Mouse (Mus musculus): Measurements from ENCODE around the gene Itga7. TPM values are rescaled to one million over a fixed set of nuclear protein-coding genes. Genes with fewer than 3 reads are reported as not detected.

Itga7 gene
- polyA plus RNA-seq, 1 experiment: 96.2 TPM

DNA sequence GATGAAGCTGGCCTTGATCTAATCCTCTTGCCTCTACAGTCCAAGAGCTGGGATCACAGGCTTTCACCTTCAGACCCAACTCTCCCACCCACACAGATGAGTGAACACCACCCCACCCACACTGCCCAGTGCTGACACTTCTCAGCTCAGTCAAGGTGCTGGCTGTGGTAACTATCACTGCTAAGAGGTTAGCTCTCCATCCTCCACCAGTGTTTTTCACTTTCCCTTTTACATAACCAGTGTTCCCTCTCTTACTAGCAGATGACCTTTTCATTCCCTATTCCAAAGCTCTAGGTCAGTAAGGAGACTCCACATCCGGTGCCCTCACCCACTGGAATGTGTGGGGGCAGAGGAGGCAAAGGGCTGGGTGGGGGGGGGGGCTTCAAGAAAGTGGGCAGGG lies 12.4 kb upstream of the Itga7 start:
- no peak for TF ChIP-seq POLR2A (IDR thresholded peaks at IDR 0.05; ENCODE audit: borderline replicate concordance, insufficient read depth, low read length)
- no peak for TF ChIP-seq CTCF (IDR thresholded peaks at IDR 0.05; ENCODE audit: borderline replicate concordance, insufficient read depth, low read depth, low read length)
- DNase-seq: no peak
- WGBS: 38% methylated on average over 1 of the region's 1 CpGs
- Histone ChIP-seq H3K27me3 (ENCODE audit: control insufficient read depth, insufficient read depth, low read length) (no peaks in the 10 kb centered on the region), H3K4me1 (ENCODE audit: control insufficient read depth, insufficient read depth, low read length) (peaks cover 51% of the 10 kb centered on the region), H3K27ac (ENCODE audit: insufficient read depth, low read length) (no peak overlapping the region), H3K4me3 (replicated peaks; ENCODE audit: insufficient read depth, low read depth, low read length) (no peak overlapping the region)

DNA sequence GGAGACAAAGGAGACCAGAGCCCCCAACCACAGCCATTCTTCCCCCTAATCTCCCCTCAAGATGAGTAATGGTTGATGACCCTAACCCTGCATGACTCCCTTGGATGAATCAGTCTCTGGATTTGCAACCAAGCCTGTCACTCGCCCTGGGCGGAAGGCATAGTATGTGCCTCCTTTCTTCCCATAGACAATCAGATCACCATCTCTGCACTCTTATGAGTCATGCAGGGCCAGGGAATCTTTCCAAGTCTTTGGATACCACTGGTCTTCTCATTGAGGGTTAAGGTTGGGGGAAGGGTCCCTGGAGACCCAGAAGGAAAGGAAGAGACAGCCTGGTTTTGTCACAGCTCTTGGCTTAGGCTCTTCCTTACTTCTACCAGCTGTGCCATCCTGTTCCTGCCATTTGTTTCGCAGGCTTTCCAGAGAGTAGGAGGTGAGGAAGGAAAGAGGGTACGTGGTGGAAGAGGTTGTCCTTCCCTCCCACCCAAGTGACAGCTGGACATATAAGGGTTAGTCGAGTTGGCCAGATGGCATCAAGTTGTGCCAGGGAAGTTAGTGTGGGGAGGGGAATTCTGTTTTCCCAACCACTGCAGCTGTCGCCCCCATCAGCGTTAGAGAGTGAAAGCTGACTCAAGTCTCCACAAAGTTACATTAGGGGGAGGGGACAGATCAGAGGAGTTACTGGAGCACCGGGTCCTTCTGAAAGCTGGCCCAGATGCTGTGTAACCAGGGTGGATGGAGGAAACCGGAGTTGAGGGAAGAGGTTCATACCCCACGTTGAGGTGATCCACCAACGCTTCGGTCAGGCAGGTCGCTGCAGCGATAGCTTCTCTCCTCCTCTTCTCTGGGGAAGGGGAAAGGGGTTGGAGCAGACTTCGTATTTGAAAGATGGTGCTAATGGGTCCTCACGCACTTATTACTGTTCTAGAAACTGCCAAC lies 11.5 kb upstream of the Itga7 start:
- peaks cover 47% of the 10 kb centered on the region for H3K4me1 ChIP-seq (ENCODE audit: control insufficient read depth, insufficient read depth, low read length)
- DNase-seq: peak in 1 of 2 experiments; percentile 28
- WGBS: 20% methylated on average over 16 of the region's 16 CpGs
- peak overlapping the region; percentile 69 for H3K4me3 ChIP-seq (replicated peaks; ENCODE audit: insufficient read depth, low read depth, low read length)
- TF ChIP-seq CTCF (IDR thresholded peaks at IDR 0.05; ENCODE audit: borderline replicate concordance, insufficient read depth, low read depth, low read length): no peak
- TF ChIP-seq POLR2A (IDR thresholded peaks at IDR 0.05; ENCODE audit: borderline replicate concordance, insufficient read depth, low read length): no peak
- no peaks in the 10 kb centered on the region for H3K27me3 ChIP-seq (ENCODE audit: control insufficient read depth, insufficient read depth, low read length)
- 0 out of 2 replicates have a peak overlapping the region, but pooled peaks have one; percentile 4 for H3K27ac ChIP-seq (ENCODE audit: insufficient read depth, low read length)

DNA sequence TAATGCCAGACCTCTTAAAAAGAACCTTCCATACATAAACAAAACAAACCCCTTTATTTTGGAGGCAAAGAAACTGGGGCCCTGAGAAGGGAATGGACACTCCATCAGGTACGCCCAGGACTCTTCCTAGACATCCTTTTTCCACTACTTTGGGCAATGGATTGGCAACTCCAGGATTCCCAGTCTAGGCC lies 10.9 kb upstream of the Itga7 start, which contains the start of gene Rdh5:
TSS of gene Rdh5 (minus strand) at position 67 of the 191 bp plus-strand sequence.
- DNase-seq: no peak
- Histone ChIP-seq H3K27me3 (ENCODE audit: control insufficient read depth, insufficient read depth, low read length) (no peaks in the 10 kb centered on the region), H3K4me3 (replicated peaks; ENCODE audit: insufficient read depth, low read depth, low read length) (peak within 1 kb of the TSS; percentile 69), H3K4me1 (ENCODE audit: control insufficient read depth, insufficient read depth, low read length) (peaks cover 42% of the 10 kb centered on the region), H3K27ac (ENCODE audit: insufficient read depth, low read length) (peak within 1 kb of the TSS; percentile 93)
- WGBS: 7% methylated on average over 1 of the region's 1 CpGs
- no peak for TF ChIP-seq POLR2A (IDR thresholded peaks at IDR 0.05; ENCODE audit: borderline replicate concordance, insufficient read depth, low read length)
- TF ChIP-seq CTCF (IDR thresholded peaks at IDR 0.05; ENCODE audit: borderline replicate concordance, insufficient read depth, low read depth, low read length): no peak

DNA sequence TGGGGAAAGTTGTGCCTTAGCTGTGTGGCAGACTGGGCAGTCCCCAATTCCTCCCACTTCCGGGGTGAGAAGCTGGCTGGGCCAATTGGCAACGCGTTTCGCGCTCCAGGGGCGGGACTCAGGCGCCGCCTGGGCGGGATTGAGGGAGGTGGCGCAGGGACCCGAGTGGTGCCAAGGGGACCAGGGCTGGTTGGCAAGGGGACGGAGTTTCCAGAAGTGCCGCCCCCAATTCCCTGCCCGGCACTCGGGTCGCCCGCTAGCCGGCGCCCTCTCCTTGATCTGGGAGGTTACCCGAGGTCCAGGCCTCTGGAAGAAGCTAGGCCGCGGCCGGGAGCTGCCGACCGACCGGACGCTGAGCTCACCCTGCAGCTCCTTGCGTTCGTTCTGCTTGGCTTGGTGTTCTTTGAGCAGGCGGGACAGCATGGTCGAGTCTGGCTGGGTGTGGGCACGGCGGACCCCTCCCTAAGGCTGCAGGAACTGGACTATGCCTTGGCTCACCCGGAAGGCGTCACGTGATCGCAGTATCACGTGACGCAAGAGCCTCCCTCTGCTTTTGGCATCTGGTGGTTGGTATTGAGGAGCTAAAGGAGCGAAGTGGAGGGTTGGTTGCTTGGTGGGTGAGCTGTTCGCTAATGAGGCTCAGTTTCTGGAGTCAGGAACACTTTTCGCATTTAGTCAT lies 10.5 kb upstream of the Itga7 start:
- peak; percentile 88 for TF ChIP-seq POLR2A (IDR thresholded peaks at IDR 0.05; ENCODE audit: borderline replicate concordance, insufficient read depth, low read length)
- TF ChIP-seq CTCF (IDR thresholded peaks at IDR 0.05; ENCODE audit: borderline replicate concordance, insufficient read depth, low read depth, low read length): no peak
- Histone ChIP-seq H3K4me1 (ENCODE audit: control insufficient read depth, insufficient read depth, low read length) (peaks cover 38% of the 10 kb centered on the region), H3K27me3 (ENCODE audit: control insufficient read depth, insufficient read depth, low read length) (no peaks in the 10 kb centered on the region), H3K4me3 (replicated peaks; ENCODE audit: insufficient read depth, low read depth, low read length) (peak overlapping the region; percentile 69), H3K27ac (ENCODE audit: insufficient read depth, low read length) (peak overlapping the region; percentile 93)
- under 1% methylated on average over 42 of the region's 42 CpGs for WGBS
- peak; percentile 96 for DNase-seq

DNA sequence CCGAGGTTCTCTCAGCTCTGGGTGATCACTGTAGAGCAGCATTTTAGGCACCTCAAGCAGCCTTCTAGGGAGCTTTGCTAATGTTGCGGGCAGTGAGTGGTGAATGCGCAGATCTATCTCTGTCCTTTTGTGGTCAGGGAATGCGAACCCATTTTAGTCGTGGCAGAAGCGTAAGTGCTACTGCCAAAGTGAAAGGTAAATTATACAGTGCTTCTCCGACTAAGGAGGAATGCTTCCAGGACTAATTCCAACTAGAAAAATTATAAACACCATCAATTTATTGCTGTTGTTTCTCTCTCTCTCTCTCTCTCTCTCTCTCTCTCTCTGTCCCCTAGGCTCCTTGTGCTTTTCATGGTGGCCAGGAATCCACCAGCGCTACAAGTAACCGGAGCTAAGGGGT lies 9.7 kb upstream of the Itga7 start, which contains the start of gene Bloc1s1:
TSS of gene Bloc1s1 (minus strand) at position 101 of the 400 bp plus-strand sequence.
- TF ChIP-seq CTCF (IDR thresholded peaks at IDR 0.05; ENCODE audit: borderline replicate concordance, insufficient read depth, low read depth, low read length): no peak
- TF ChIP-seq POLR2A (IDR thresholded peaks at IDR 0.05; ENCODE audit: borderline replicate concordance, insufficient read depth, low read length): no peak
- DNase-seq: no peak
- H3K4me1 ChIP-seq (ENCODE audit: control insufficient read depth, insufficient read depth, low read length): peaks cover 34% of the 10 kb centered on the region
- WGBS: 31% methylated on average over 9 of the region's 9 CpGs
- peak within 1 kb of the TSS; percentile 69 for H3K4me3 ChIP-seq (replicated peaks; ENCODE audit: insufficient read depth, low read depth, low read length)
- no peaks in the 10 kb centered on the region for H3K27me3 ChIP-seq (ENCODE audit: control insufficient read depth, insufficient read depth, low read length)
- peak within 1 kb of the TSS; percentile 93 for H3K27ac ChIP-seq (ENCODE audit: insufficient read depth, low read length)

DNA sequence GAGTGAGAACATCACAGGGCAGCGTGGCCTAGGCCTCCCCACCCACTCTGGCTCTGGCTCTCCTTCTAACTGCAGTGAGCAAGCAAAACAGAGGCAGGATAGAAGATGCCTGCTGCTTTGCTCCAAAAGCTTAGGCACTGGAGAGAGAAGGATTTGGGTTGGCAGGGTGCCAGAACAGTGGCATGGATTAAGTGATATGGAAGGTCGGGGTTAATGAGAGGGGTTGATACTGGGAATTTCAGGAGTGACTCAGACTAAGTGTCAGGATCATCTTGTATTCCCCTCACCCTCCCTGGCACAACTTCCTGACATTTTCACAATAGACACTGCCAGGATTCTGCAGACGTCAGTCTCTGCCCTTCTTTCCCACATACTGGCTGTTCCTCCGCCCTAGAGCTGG lies 5.3 kb upstream of the Itga7 start:
- Histone ChIP-seq H3K27me3 (ENCODE audit: control insufficient read depth, insufficient read depth, low read length) (no peaks in the 10 kb centered on the region), H3K4me1 (ENCODE audit: control insufficient read depth, insufficient read depth, low read length) (peaks cover 3% of the 10 kb centered on the region; the same call in 1 of the 2 replicates), H3K27ac (ENCODE audit: insufficient read depth, low read length) (no peak overlapping the region), H3K4me3 (replicated peaks; ENCODE audit: insufficient read depth, low read depth, low read length) (no peak overlapping the region)
- 42% methylated on average over 4 of the region's 4 CpGs for WGBS
- DNase-seq: no peak
- TF ChIP-seq POLR2A (IDR thresholded peaks at IDR 0.05; ENCODE audit: borderline replicate concordance, insufficient read depth, low read length): no peak
- TF ChIP-seq CTCF (IDR thresholded peaks at IDR 0.05; ENCODE audit: borderline replicate concordance, insufficient read depth, low read depth, low read length): no peak

DNA sequence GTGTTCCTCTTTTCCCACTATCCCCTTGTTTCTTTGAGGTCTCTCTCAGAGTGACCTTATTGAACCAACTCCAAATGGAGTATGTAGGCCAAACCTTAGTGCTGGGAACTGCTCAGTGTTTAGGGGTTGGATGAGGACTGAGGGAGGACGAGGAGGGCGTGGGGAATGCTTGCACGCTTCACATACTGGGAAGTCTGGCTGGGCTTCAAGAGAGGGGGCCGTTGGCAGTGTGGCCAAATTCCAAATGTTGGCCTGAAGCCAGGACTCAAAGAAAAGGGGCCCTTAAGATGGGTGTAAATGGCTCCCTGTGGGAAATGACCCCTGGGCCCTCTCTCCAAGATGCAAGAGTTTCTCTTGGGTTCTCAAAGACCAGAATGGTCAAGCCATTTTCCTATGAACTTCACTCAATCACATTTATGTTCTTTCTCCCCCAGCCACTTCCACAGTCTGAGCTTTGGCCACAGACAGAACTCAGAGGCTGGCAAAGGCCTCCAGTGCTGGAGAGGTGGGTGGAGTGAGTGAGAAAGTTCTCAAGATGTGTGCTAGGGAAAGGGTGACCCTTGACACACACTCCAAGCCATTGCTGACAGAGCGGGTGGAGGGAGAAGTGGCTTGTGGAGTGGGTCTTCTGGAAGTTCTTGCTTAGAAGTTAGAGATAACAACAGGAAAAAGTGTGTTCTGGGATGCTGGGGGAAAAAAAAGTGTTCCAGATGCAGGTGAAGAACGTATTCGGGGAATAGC lies 3.8 kb upstream of the Itga7 start:
- H3K27ac ChIP-seq (ENCODE audit: insufficient read depth, low read length): no peak overlapping the region
- 60% methylated on average over 7 of the region's 7 CpGs for WGBS
- H3K27me3 ChIP-seq (ENCODE audit: control insufficient read depth, insufficient read depth, low read length): no peaks in the 10 kb centered on the region
- H3K4me1 ChIP-seq (ENCODE audit: control insufficient read depth, insufficient read depth, low read length): no peaks in the 10 kb centered on the region
- no peak for DNase-seq
- H3K4me3 ChIP-seq (replicated peaks; ENCODE audit: insufficient read depth, low read depth, low read length): no peak overlapping the region
- TF ChIP-seq POLR2A (IDR thresholded peaks at IDR 0.05; ENCODE audit: borderline replicate concordance, insufficient read depth, low read length): no peak
- TF ChIP-seq CTCF (IDR thresholded peaks at IDR 0.05; ENCODE audit: borderline replicate concordance, insufficient read depth, low read depth, low read length): no peak
